Mouse (Mus musculus): ENCODE measurements at regions not wholly inside any gene's neighbourhood (a gene's known extent, or its start where the extent isn't known, plus 50 kb on each side); places are given as distances from the start of the nearest gene placed in this dataset.

GRCm38 (mm10) chr7:118294637-118295036, 51.2 kb upstream of the Smg1 start:
- no peak for TF ChIP-seq POLR2A (IDR thresholded peaks at IDR 0.05; ENCODE audit: insufficient read length, low read depth)
- no peak for TF ChIP-seq MYOD1 (IDR thresholded peaks at IDR 0.05; ENCODE audit: control insufficient read depth in 1 of 3, insufficient read length in 2 of 3, low read depth in 2 of 3)
- TF ChIP-seq USF1 (IDR thresholded peaks at IDR 0.05; ENCODE audit: low read depth): no peak
- TF ChIP-seq TCF12 (IDR thresholded peaks at IDR 0.05; ENCODE audit: insufficient read depth, poor library complexity, severe bottlenecking): no peak
- no peak for TF ChIP-seq E2F4 (IDR thresholded peaks at IDR 0.05; ENCODE audit: insufficient read depth)
- TF ChIP-seq POLR2AphosphoS2 (IDR thresholded peaks at IDR 0.05; ENCODE audit: insufficient read length, low read depth): no peak
- no peak for TF ChIP-seq CEBPB (IDR thresholded peaks at IDR 0.05; ENCODE audit: insufficient read depth, poor library complexity, severe bottlenecking)
- TF ChIP-seq MAX (IDR thresholded peaks at IDR 0.05; ENCODE audit: low read depth): no peak
- no peak for TF ChIP-seq MYOG (IDR thresholded peaks at IDR 0.05; ENCODE audit: control insufficient read depth in 1 of 3, insufficient read depth in 1 of 3, insufficient read length in 2 of 3, low read depth in 2 of 3)
- no peak for TF ChIP-seq REST (IDR thresholded peaks at IDR 0.05; ENCODE audit: insufficient read depth, insufficient read length)
- TF ChIP-seq SRF (IDR thresholded peaks at IDR 0.05; ENCODE audit: control insufficient read depth, insufficient read length, low read depth): no peak
- no peak for TF ChIP-seq TCF3 (IDR thresholded peaks at IDR 0.05; ENCODE audit: insufficient read length, low read depth)

All from myocyte (in vitro differentiated cells).